Mouse (Mus musculus): ENCODE measurements at regions not wholly inside any gene's neighbourhood (a gene's known extent, or its start where the extent isn't known, plus 50 kb on each side); places are given as distances from the start of the nearest gene placed in this dataset.

GRCm38 (mm10) chr2:133614672-133615071, 62.7 kb downstream of the Bmp2 start:
- intact Hi-C loops (cut with DNase I) = loop anchor here (5.0 kb wide), 1 partner anchor 108 kb away; no protein-coding TSS in a partner anchor

- intact Hi-C loops (cut with DNase I) = loop anchor here (5.0 kb wide), 1 partner anchor 107 kb away; no protein-coding TSS in a partner anchor
Observed at GRCm38 (mm10) chr2:133615299-133615698, 63.3 kb downstream of the Bmp2 start.

GRCm38 (mm10) chr2:133617317-133617835, 65.4 kb downstream of the Bmp2 start:
- intact Hi-C loops (cut with DNase I) = loop anchor here (5.0 kb wide), 1 partner anchor 105 kb away; no protein-coding TSS in a partner anchor

- intact Hi-C loops (cut with DNase I) = no loop called here
Observed at GRCm38 (mm10) chr2:133622523-133622922, 70.6 kb downstream of the Bmp2 start.

- intact Hi-C loops (cut with DNase I) = no loop called here
Observed at GRCm38 (mm10) chr2:133625542-133625941, 73.6 kb downstream of the Bmp2 start.

- intact Hi-C loops (cut with DNase I) = no loop called here
Observed at GRCm38 (mm10) chr2:133628874-133629273, 76.9 kb downstream of the Bmp2 start.

- intact Hi-C loops (cut with DNase I) = no loop called here
Observed at GRCm38 (mm10) chr2:133635434-133635833, 83.5 kb downstream of the Bmp2 start.

- intact Hi-C loops (cut with DNase I) = no loop called here
Observed at GRCm38 (mm10) chr2:133649874-133650481, 98.0 kb downstream of the Bmp2 start.

- intact Hi-C loops (cut with DNase I) = no loop called here
Observed at GRCm38 (mm10) chr2:133666331-133667054, 114.5 kb downstream of the Bmp2 start.

GRCm38 (mm10) chr2:133667055-133667395, 115.1 kb downstream of the Bmp2 start:
- intact Hi-C loops (cut with DNase I) = no loop called here

- intact Hi-C loops (cut with DNase I) = no loop called here
Observed at GRCm38 (mm10) chr2:133669821-133670220, 117.9 kb downstream of the Bmp2 start.

- intact Hi-C loops (cut with DNase I) = no loop called here
Observed at GRCm38 (mm10) chr2:133671528-133671927, 119.6 kb downstream of the Bmp2 start.

- intact Hi-C loops (cut with DNase I) = no loop called here
Observed at GRCm38 (mm10) chr2:133684367-133684766, 132.4 kb downstream of the Bmp2 start.

GRCm38 (mm10) chr2:133688121-133688787, 136.3 kb downstream of the Bmp2 start:
- intact Hi-C loops (cut with DNase I) = no loop called here

GRCm38 (mm10) chr2:133688788-133689155, 136.8 kb downstream of the Bmp2 start:
- intact Hi-C loops (cut with DNase I) = no loop called here

- intact Hi-C loops (cut with DNase I) = no loop called here
Observed at GRCm38 (mm10) chr2:133708735-133709584, 157.0 kb downstream of the Bmp2 start.

- intact Hi-C loops (cut with DNase I) = no loop called here
Observed at GRCm38 (mm10) chr2:133716243-133716642, 164.3 kb downstream of the Bmp2 start.

- intact Hi-C loops (cut with DNase I) = no loop called here
Observed at GRCm38 (mm10) chr2:133717076-133717475, 165.1 kb downstream of the Bmp2 start.

GRCm38 (mm10) chr2:133724310-133724709, 172.4 kb downstream of the Bmp2 start:
- intact Hi-C loops (cut with DNase I) = loop anchor here (2.0 to 5.0 kb wide), 2 partner anchors 107 to 174 kb away; no protein-coding TSS in a partner anchor

- intact Hi-C loops (cut with DNase I) = loop anchor here (2.0 to 5.0 kb wide), 2 partner anchors 107 to 174 kb away; no protein-coding TSS in a partner anchor
Observed at GRCm38 (mm10) chr2:133724757-133725156, 172.8 kb downstream of the Bmp2 start.
